Mouse (Mus musculus) heart, postnatal 0 days (tissue): ENCODE measurements around the gene Tmem59. TPM values are rescaled to one million over a fixed set of nuclear protein-coding genes. Genes with fewer than 3 reads are reported as not detected.

ENCODE experiments used
- ATAC-seq: fragments of 200-750 bp; cut with Nextera tagmentation; 2 replicates; pipeline ENCODE4 v1.8.0; 2017; ENCODE audit warnings: low read depth, moderate number of reproducible peaks, moderate library complexity; ENCODE audit not compliant: insufficient read depth
- DNase-seq: peaks from one replicate; pipeline ENCODE4 v3.0.0-alpha.2; 2016; ENCODE audit warnings: low spot score
- H3K27ac ChIP-seq: fragments of 300-500 bp; sonication (generic); 2 replicates; pipeline ENCODE4 v1.5.1; 2014; ENCODE audit warnings: low read depth, mild to moderate bottlenecking
- H3K27me3 ChIP-seq: fragments of 300-500 bp; sonication (generic); 2 replicates; pipeline ENCODE4 v1.6.1; 2014; ENCODE audit warnings: low read length, mixed read lengths; ENCODE audit not compliant: control insufficient read depth, insufficient read depth
- H3K36me3 ChIP-seq: fragments of 300-500 bp; sonication (generic); replicated peaks from 2 replicates; pipeline ENCODE4 v1.6.1; 2014; ENCODE audit warnings: low read length, mixed read lengths; ENCODE audit not compliant: control insufficient read depth, insufficient read depth
- H3K4me1 ChIP-seq: fragments of 300-500 bp; sonication (generic); 2 replicates; pipeline ENCODE4 v1.6.1; 2014; ENCODE audit warnings: antibody characterized with exemption; ENCODE audit not compliant: control insufficient read depth, insufficient read depth
- H3K4me2 ChIP-seq: fragments of 300-500 bp; sonication (generic); 2 replicates; pipeline ENCODE4 v1.6.1; 2014; ENCODE audit warnings: low read depth, mild to moderate bottlenecking, low read length, moderate library complexity
- H3K4me3 ChIP-seq: fragments of 300-500 bp; sonication (generic); 2 replicates; pipeline ENCODE4 v1.5.1; 2014; ENCODE audit warnings: low read depth, low read length
- H3K9ac ChIP-seq: fragments of 300-500 bp; sonication (generic); replicated peaks from 2 replicates; pipeline ENCODE4 v1.6.1; 2014; ENCODE audit warnings: low read depth, low read length, mixed read lengths
- H3K9me3 ChIP-seq: fragments of 300-500 bp; sonication (generic); replicated peaks from 2 replicates; pipeline ENCODE4 v1.6.1; 2016; ENCODE audit warnings: low read length; ENCODE audit not compliant: control insufficient read depth
- CTCF ChIP-seq: IDR thresholded peaks from 2 replicates; pipeline ENCODE4 v1.5.1; 2016; ENCODE audit warnings: antibody characterized with exemption, control low read depth, low read depth
- EP300 ChIP-seq: IDR thresholded peaks from 2 replicates; pipeline ENCODE4 v1.6.1; 2016; ENCODE audit warnings: antibody characterized with exemption, low read depth
- WGBS: fragments of 180-500 bp; shearing (Covaris S2); extraction: QIAGEN DNeasy Blood & Tissue Kit; methylation state at CpG from one replicate; pipeline ENCODE4 v1.1.7; 2014; 5-methylcytosine and 5-hydroxymethylcytosine counted together
- polyA plus RNA-seq: library from polyadenylated mRNA; unstranded; fragments of >200 nt; fragmentation: Nextera tagmentation; extraction: Ambion mirVana; gene quantifications from 2 replicates; pipeline ENCODE4 v1.2.1, GENCODE M21; 2015
- total RNA-seq: library from RNA; depleted of rRNA; stranded (reverse); fragments of >200 nt; gene quantifications from 2 replicates; pipeline ENCODE4 v1.2.3, GENCODE M21; 2014; ENCODE audit warnings: low replicate concordance

The Tmem59 gene
- total and polyA plus RNA-seq, 2 experiments from 2014 or later: 156 to 323 TPM

DNA sequence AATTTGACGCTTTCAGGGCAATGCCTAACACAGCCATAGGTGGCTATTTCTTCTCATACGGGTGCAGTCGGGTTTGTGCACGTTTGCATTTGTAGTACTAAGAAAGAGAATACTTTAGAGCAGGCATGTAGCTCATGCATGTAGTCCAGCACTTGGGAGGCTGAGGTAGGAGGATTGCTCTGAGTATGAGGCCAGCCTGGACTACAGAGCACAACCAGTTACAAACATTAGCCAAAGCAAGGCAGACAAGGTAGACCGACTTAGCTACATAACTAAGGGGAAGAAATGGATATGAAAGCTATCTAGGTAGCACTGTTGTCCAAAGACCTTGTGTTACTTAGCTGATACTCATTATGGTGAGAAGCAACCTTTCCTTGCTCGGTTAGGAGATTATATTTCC, 3.7 kb downstream of the Tmem59 start:
- H3K4me3 ChIP-seq: no peak overlapping the region
- ATAC-seq (no peak), DNase-seq (no peak)
- TF ChIP-seq EP300 (no peak), CTCF (no peak)
- peaks cover 10% of the 10 kb centered on the region for H3K36me3 ChIP-seq
- no peak overlapping the region for H3K4me2 ChIP-seq
- H3K9ac ChIP-seq: no peak overlapping the region
- peaks cover 32% of the 10 kb centered on the region for H3K4me1 ChIP-seq
- H3K27ac ChIP-seq: no peak overlapping the region
- no peaks in the 10 kb centered on the region for H3K27me3 ChIP-seq
- 82% methylated on average over 6 of the region's 6 CpGs for WGBS
- H3K9me3 ChIP-seq: no peaks in the 10 kb centered on the region

DNA sequence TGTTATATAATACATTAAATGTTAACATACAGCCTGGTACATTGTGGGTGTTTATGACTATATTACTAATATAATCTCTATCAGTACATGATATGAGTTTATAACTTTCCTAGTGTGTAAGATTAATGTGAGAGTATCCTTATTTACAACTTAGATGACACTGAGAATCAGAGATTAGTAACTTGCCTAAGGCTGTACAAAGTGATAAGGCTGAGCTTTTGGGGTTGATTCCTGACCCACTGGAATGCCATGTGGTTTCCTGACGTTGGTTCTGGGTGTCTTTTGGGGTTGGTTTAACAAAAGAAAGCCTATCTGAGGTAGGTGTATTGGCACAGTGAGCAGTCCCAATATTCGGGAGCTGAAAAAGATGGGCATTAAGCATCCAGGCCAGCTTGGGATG, 4.6 kb downstream of the Tmem59 start:
- no peaks in the 10 kb centered on the region for H3K9me3 ChIP-seq
- DNase-seq: no peak
- H3K9ac ChIP-seq: no peak overlapping the region
- H3K4me3 ChIP-seq: no peak overlapping the region
- no peak for TF ChIP-seq EP300
- TF ChIP-seq CTCF: no peak
- peaks cover 19% of the 10 kb centered on the region for H3K36me3 ChIP-seq
- H3K27ac ChIP-seq: no peak overlapping the region
- no peaks in the 10 kb centered on the region for H3K27me3 ChIP-seq
- no peak for ATAC-seq
- 63% methylated on average over 2 of the region's 2 CpGs for WGBS
- H3K4me1 ChIP-seq: peaks cover 23% of the 10 kb centered on the region
- H3K4me2 ChIP-seq: no peak overlapping the region

- ATAC-seq (no peak), DNase-seq (no peak)
- Histone ChIP-seq H3K4me1 (peaks cover 22% of the 10 kb centered on the region), H3K4me2 (no peak overlapping the region), H3K27ac (no peak overlapping the region), H3K9me3 (no peaks in the 10 kb centered on the region), H3K36me3 (peaks cover 23% of the 10 kb centered on the region), H3K9ac (no peak overlapping the region), H3K4me3 (no peak overlapping the region), H3K27me3 (no peaks in the 10 kb centered on the region)
- TF ChIP-seq EP300: no peak
- TF ChIP-seq CTCF: no peak
- 86% methylated on average over 4 of the region's 4 CpGs for WGBS
Measured at GRCm38 (mm10) chr4:107183203-107183602, 5.0 kb downstream of the Tmem59 start.

GRCm38 (mm10) chr4:107185703-107186102, 7.5 kb downstream of the Tmem59 start:
- no peaks in the 10 kb centered on the region for H3K9me3 ChIP-seq
- no peak overlapping the region for H3K4me2 ChIP-seq
- H3K36me3 ChIP-seq: peaks cover 46% of the 10 kb centered on the region
- H3K27ac ChIP-seq: no peak overlapping the region
- DNase-seq (no peak), ATAC-seq (no peak)
- no peaks in the 10 kb centered on the region for H3K27me3 ChIP-seq
- peaks cover 12% of the 10 kb centered on the region for H3K4me1 ChIP-seq
- 52% methylated on average over 3 of the region's 3 CpGs for WGBS
- H3K9ac ChIP-seq: no peak overlapping the region
- no peak overlapping the region for H3K4me3 ChIP-seq
- no peak for TF ChIP-seq EP300
- no peak for TF ChIP-seq CTCF

DNA sequence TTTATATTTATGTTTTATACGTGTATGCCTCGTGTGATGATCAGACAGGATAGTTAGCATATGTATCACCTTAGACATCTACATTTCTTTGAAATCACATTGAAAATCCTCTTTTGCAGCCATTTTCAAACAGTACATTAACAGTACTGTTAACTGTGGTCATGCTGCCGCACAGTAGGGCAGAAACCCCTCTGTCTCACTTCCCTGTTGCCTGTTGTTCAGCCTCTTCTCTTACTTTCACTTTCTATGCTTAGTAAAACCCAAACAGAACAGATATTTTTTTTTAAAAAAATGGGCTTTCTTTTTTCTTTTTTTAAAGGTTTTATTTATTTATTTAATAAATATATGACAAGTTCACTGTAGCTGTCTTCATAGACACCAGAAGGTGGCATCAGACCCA, 15.6 kb downstream of the Tmem59 start:
- no peak for TF ChIP-seq CTCF
- no peak for TF ChIP-seq EP300
- Histone ChIP-seq H3K27ac (no peak overlapping the region), H3K36me3 (peaks cover 89% of the 10 kb centered on the region), H3K4me1 (no peaks in the 10 kb centered on the region), H3K4me2 (no peak overlapping the region), H3K9me3 (no peaks in the 10 kb centered on the region), H3K9ac (no peak overlapping the region), H3K27me3 (no peaks in the 10 kb centered on the region), H3K4me3 (no peak overlapping the region)
- ATAC-seq (no peak), DNase-seq (no peak)
- WGBS: 97% methylated on average over 3 of the region's 3 CpGs

DNA sequence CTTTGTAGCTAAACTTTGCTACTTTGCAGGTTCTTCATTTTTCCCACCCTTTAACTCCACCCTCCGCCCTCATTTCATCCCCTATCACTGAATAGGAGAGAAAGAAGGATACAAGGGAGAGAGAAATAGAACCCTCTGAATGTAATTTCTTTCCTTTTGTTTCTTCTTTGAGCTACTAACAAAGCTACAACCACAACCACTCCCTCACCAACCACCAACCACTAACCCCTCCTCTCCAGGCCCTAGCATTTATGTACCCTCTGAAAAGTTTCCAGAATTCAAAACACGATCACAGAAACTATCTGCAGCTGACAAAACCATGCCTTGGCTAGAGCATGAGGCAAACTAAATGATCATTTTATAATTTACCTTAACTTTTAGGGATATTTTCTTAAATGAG, 18.3 kb downstream of the Tmem59 start:
- Histone ChIP-seq H3K36me3 (peaks cover 92% of the 10 kb centered on the region), H3K9me3 (no peaks in the 10 kb centered on the region), H3K27me3 (no peaks in the 10 kb centered on the region), H3K4me1 (no peaks in the 10 kb centered on the region), H3K9ac (no peak overlapping the region), H3K4me3 (no peak overlapping the region), H3K4me2 (no peak overlapping the region), H3K27ac (no peak overlapping the region)
- TF ChIP-seq CTCF (no peak), EP300 (no peak)
- ATAC-seq (no peak), DNase-seq (no peak)
- WGBS: 89% methylated on average over 2 of the region's 2 CpGs
